Mouse (Mus musculus) megakaryocyte, adult 5-6 weeks (primary cell): ENCODE results near the gene Crabp1. TPM values are rescaled to one million over a fixed set of nuclear protein-coding genes. Genes with fewer than 3 reads are reported as not detected.

ENCODE experiments used
- ATAC-seq: 2 replicates; pipeline ENCODE4 v1.8.0; 2016; ENCODE audit warnings: mild to moderate bottlenecking, inconsistent platforms; ENCODE audit not compliant: poor library complexity, severe bottlenecking
- total RNA-seq, 2 experiments: library from RNA; stranded (forward) in 1 of 2; stranded (reverse) in 1 of 2; fragments of 153-499, 151-499 nt in 1 of 2; fragments of 221-1000, 200-1000 nt in 1 of 2; gene quantifications; 2 replicates each; pipeline versions ENCODE4 v1.2.3 to v1.2.4; 2015 to 2017

Gene Crabp1
- total RNA-seq (2015) (not detected in 2 replicates), total RNA-seq (2017) (not detected in 2 replicates)

GRCm38 (mm10) chr9:54764561-54765217 is at the start of gene Crabp1:
Gene Crabp1 (plus strand): TSS chr9:54764748.
- no peak for ATAC-seq

DNA sequence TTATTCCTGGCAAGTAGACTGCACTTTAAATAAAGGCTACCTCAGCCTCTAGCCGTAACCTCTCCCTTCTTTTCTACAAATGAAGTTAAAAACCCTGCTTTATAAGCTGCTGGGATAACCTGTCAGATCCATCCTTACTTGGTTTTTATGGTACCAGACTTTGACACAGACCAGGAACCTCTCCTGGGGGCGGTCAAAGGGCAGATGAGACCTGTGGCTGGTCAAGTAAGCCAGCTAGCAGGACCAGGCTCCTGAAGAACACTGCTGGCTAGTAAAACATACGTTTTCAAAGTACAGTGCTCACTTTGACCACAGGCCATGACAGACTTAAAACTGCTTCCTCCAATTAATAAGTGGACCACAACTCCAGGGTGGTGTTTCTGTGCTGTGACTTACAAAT is 48.8 kb upstream of the Crabp1 start:
- ATAC-seq: no peak

DNA sequence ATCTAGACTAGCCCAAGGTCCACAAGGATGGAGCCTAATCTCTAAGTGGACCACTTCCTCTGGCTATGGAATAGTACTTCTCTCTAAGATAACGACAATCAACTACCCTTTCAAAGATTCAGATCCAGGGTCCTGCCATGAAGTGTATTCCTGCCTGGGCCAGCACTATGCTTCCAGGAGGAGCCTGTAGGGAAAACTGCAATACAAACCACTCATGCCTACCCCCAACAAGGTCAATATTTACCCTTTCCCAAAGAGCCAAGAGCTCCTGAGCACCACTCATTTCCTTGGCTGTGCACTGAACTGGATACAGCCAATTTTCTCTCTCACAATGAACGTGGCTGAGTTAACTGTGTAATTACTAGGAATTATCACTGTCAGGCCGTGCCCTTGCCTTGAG is 47.0 kb upstream of the Crabp1 start:
- ATAC-seq: no peak

GRCm38 (mm10) chr9:54722156-54722555 is 42.4 kb upstream of the Crabp1 start:
- no peak for ATAC-seq

DNA sequence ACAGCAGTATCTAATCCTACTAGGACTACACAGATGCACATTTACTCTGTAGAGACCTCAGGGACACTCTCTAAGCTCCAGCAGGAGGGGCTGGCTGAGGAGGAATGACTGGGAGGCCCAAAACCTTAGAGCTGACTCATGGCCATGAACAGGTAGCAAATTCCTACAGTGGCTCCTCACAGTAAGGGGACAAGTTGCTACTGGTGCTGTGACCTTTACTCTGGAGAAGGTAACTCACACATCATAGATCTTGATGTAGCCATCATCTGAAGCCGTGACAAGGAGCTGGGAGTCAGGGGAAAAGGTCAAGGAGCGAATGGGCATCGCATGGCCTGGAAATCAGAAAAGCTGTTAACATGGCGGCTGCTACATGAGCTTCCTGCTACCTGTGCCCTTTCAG is 42.0 kb upstream of the Crabp1 start:
- no peak for ATAC-seq

GRCm38 (mm10) chr9:54726315-54726714 is 38.2 kb upstream of the Crabp1 start:
- ATAC-seq: no peak

DNA sequence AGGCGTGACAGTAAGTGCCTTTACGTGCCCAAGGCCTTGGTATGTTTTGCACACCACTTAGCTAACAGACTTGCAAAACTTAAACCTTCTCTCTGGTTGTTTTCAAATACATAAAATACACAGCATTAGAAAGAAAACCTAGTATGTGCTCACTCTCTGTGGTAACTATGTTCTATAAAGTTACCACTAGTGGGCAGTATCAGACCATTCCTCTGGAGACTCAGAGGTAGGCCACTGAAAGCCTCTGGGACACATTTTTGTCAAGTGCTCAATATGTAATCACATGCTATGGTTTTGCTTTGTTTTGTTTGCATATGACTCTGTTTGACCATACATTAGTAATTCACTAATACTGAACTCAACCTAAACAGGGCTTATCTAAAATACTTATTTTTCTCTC is 32.4 kb upstream of the Crabp1 start:
- peak; percentile 39 for ATAC-seq

DNA sequence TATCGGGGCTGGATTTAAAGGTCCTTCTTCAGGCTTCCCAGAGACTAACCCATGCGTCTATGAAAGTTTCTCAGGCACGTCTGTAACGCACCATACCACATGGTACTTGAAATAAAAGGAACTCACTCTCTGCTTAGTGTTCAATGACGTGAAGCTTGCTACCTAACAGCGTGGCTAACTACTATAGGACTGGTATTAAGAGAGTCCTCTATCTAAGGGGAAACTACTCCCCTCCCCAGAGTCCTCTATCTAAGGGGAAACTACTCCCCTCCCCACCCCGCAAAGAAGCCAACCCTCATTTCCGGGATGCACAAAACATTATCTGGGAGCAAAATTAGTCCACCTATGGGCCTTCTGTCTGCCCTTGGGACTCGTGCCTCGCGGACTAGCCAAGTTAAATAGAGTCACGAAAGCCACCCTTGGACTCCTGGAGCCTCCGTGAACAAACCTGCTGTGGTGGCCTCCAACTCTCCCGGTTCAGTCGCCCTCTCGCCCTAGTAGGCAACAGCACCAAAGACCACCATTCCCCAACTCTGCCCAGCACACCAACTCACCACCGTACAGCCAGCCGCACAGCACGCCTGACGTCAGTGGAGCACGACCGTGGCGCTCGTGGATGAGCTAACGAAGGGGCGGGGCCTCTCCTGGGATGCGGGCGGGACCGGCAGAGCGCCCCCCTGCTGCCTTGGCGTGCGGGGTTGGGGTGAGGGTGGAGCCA is 30.5 kb upstream of the Crabp1 start, which contains the start of gene Wdr61:
Gene Wdr61, minus strand, starts transcription at position 599 of the 718 bp plus-strand sequence.
- ATAC-seq: peak; percentile 97

GRCm38 (mm10) chr9:54734639-54735252 is 29.8 kb upstream of the Crabp1 start:
- ATAC-seq: no peak

DNA sequence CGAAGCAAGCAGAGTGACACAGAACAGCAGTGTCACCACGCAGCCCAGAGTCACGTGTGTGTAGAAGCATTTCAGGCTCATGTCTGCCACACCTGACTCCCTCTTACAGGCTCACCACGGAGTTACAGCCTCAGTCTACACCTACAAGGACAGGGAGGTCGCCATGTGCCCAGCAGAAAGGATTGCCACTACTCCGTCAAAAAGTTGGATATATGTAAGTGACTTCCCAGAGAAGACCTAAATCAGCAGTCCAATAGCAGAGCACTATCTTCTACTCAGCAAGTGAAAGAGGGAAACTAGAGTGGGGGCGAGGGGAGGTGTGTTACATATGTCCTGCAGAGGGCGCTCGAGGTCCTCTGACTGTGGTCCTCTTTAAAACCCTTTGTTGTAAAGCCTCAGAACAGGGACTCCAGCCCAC is 28.3 kb upstream of the Crabp1 start:
- peak; percentile 53 for ATAC-seq

- no peak for ATAC-seq
Measured at GRCm38 (mm10) chr9:54738376-54738775, 26.2 kb upstream of the Crabp1 start.

GRCm38 (mm10) chr9:54743891-54744290 is 20.7 kb upstream of the Crabp1 start:
- ATAC-seq: peak; percentile 51

GRCm38 (mm10) chr9:54745740-54746370 is 18.7 kb upstream of the Crabp1 start:
- no peak for ATAC-seq

DNA sequence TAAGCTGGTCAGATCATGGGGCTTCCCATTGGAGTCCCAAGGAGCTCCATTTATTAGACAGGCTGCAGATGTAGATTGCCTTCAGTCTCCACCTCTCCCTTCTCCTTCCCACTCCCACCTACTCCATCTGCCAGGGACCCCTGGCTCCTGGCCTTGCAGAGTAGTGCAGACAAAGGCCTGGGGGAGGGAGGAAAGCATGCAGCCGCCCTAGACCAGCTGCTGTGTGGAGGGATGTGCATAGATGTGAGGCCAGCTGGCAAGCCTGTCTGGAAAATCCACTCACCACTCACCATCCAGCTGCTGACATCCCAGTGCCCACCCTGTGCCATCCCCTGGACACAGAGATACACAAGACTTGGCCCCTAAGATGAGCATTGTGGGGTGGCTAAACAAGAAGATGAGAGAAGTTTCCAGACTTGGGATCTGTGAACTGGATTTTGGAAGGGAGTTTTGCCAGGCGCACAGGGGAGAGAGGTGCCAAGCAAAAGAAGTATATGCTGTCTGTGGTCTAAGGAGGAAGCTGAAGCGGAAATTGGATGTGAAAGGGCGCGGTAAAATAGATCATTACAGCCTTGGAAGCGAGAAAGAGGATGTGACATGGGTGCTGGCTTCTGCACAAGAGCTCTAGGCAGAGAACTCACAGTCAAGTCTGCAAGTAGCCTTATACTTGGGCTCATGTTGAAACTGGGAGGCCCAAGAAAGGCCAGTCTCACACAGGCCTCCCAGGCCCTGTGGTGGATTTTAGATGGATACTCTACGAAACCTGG is 14.2 kb upstream of the Crabp1 start:
- peak; percentile 91 for ATAC-seq

- no peak for ATAC-seq
Measured at GRCm38 (mm10) chr9:54751684-54752083, 12.9 kb upstream of the Crabp1 start.

GRCm38 (mm10) chr9:54752201-54752943 is 12.2 kb upstream of the Crabp1 start:
- ATAC-seq: no peak

DNA sequence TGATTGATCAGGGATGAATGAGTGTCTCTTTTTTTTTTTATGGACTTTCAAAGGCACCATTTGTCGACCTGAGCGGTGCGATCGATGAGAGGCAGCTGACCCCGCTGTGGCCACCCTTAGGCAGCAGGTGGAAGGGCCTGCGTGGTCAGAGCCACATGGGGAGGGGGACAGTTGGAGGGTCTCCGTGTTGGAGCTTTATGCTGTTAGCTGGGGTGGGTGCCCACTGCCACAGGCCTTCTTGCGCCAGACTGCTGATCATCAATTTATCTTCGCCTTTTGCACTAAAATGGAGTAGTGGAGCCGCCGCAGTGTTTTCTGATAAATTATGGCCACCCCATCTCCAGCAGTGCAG is 11.6 kb upstream of the Crabp1 start:
- no peak for ATAC-seq

- no peak for ATAC-seq
Measured at GRCm38 (mm10) chr9:54759592-54759991, 5.0 kb upstream of the Crabp1 start.

DNA sequence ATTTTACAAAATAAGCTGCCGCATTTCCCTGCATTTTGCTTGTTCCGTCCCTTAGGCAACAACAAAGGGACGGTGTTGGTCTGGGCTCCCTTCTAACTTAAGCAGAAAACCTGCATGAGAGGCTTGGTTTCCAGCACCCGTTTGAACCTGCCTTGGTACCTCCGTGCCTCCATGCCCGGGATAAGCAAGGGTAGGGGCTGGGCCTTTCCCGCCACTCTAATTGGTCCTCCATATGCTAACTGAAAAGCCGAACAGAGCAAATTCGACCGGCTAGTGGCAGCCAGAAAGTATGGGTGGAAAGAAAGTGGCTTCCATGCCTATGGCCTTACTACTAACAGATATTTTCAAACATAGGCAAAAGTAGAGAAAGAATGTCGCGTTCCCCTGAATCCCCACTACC is 457 bp upstream of the Crabp1 start:
- no peak for ATAC-seq
